Mouse (Mus musculus) neural tube, embryonic 11.5 days (tissue): ENCODE measurements around the gene Krtdap. TPM values are rescaled to one million over a fixed set of nuclear protein-coding genes. Genes with fewer than 3 reads are reported as not detected.

Experiments
- polyA plus RNA-seq: library from polyadenylated mRNA; unstranded; fragments of >200 nt; fragmentation: Nextera tagmentation; extraction: Ambion mirVana; gene quantifications from 2 replicates; pipeline ENCODE4 v1.2.1, GENCODE M21; 2014

Krtdap gene
- polyA plus RNA-seq, 1 experiment from 2014 or later: not detected

Other genes with a start within 250 kb of the Krtdap start
- gene Hspb6, start 235.7 kb upstream of the Krtdap start, polyA plus RNA-seq: 3.7 and 4.4 TPM in 2 replicates
- gene Proser3, start 235.6 kb upstream of the Krtdap start, polyA plus RNA-seq: 8.6 and 12.1 TPM in 2 replicates
- gene Lin37, start 228.1 kb upstream of the Krtdap start, polyA plus RNA-seq: 46.2 and 47.0 TPM in 2 replicates
- 90.6 and 95.5 TPM in 2 replicates for gene U2af1l4, start 224.6 kb upstream of the Krtdap start, polyA plus RNA-seq
- 7.3 and 7.6 TPM in 2 replicates for gene Gm49396, start 224.6 kb upstream of the Krtdap start, polyA plus RNA-seq
- 97.8 and 106 TPM in 2 replicates for gene Psenen, start 224.3 kb upstream of the Krtdap start, polyA plus RNA-seq
- 1.3 and 3.6 TPM in 2 replicates for gene Igflr1, start 222.5 kb upstream of the Krtdap start, polyA plus RNA-seq
- gene Kmt2b, start 199.2 kb upstream of the Krtdap start, polyA plus RNA-seq: 11.5 and 11.9 TPM in 2 replicates
- 0.18 TPM in 1 of 2 replicates, not detected in the other for gene Zbtb32, start 189.0 kb upstream of the Krtdap start, polyA plus RNA-seq
- gene Upk1a, start 175.0 kb upstream of the Krtdap start, polyA plus RNA-seq: 4.8 TPM in 2 replicates
- gene Cox6b1, start 161.7 kb upstream of the Krtdap start, polyA plus RNA-seq: 786 and 833 TPM in 2 replicates
- gene Etv2, start 152.0 kb upstream of the Krtdap start, polyA plus RNA-seq: not detected in 2 replicates
- gene Rbm42, start 137.6 kb upstream of the Krtdap start, polyA plus RNA-seq: 133 and 134 TPM in 2 replicates
- gene Haus5, start 122.9 kb upstream of the Krtdap start, polyA plus RNA-seq: 49.4 and 57.7 TPM in 2 replicates
- not detected in 2 replicates for gene Pmis2, start 116.3 kb upstream of the Krtdap start, polyA plus RNA-seq
- 0.58 TPM in 1 of 2 replicates, not detected in the other for gene 2200002J24Rik, start 89.0 kb upstream of the Krtdap start, polyA plus RNA-seq
- gene Atp4a, start 75.7 kb upstream of the Krtdap start, polyA plus RNA-seq: 0.81 and 0.84 TPM in 2 replicates
- 167 and 172 TPM in 2 replicates for gene Tmem147, start 58.4 kb upstream of the Krtdap start, polyA plus RNA-seq
- 0.27 and 0.88 TPM in 2 replicates for gene Gapdhs, start 44.2 kb upstream of the Krtdap start, polyA plus RNA-seq
- 0.09 and 0.74 TPM in 2 replicates for gene Sbsn, start 36.4 kb upstream of the Krtdap start, polyA plus RNA-seq
- gene Dmkn, start 24.1 kb upstream of the Krtdap start, polyA plus RNA-seq: not detected in 2 replicates
- gene Ffar2, start 35.9 kb downstream of the Krtdap start, polyA plus RNA-seq: not detected in 2 replicates
- not detected in 2 replicates for gene Ffar3, start 68.3 kb downstream of the Krtdap start, polyA plus RNA-seq
- 0.05 TPM in 1 of 2 replicates, not detected in the other for gene Ffar1, start 73.7 kb downstream of the Krtdap start, polyA plus RNA-seq
- gene Cd22, start 92.4 kb downstream of the Krtdap start, polyA plus RNA-seq: 0.05 TPM in 1 of 2 replicates, not detected in the other
- gene Mag, start 127.0 kb downstream of the Krtdap start, polyA plus RNA-seq: 0.16 and 0.41 TPM in 2 replicates
- gene Hamp2, start 136.8 kb downstream of the Krtdap start, polyA plus RNA-seq: not detected in 2 replicates
- gene Hamp, start 156.1 kb downstream of the Krtdap start, polyA plus RNA-seq: not detected in 2 replicates
- gene Usf2, start 168.9 kb downstream of the Krtdap start, polyA plus RNA-seq: 27.9 and 28.1 TPM in 2 replicates
- 14.1 and 16.6 TPM in 2 replicates for gene Lsr, start 185.6 kb downstream of the Krtdap start, polyA plus RNA-seq
- 0.32 and 0.93 TPM in 2 replicates for gene Fam187b, start 185.9 kb downstream of the Krtdap start, polyA plus RNA-seq